Mouse (Mus musculus): Measurements from ENCODE around the gene Tmem25. TPM values are rescaled to one million over a fixed set of nuclear protein-coding genes. Genes with fewer than 3 reads are reported as not detected.

Gene Tmem25
- polyA plus RNA-seq (2015; fragmentation: Nextera tagmentation; extraction: Ambion mirVana), result 3.9 and 4.8 TPM in 2 replicates

DNA sequence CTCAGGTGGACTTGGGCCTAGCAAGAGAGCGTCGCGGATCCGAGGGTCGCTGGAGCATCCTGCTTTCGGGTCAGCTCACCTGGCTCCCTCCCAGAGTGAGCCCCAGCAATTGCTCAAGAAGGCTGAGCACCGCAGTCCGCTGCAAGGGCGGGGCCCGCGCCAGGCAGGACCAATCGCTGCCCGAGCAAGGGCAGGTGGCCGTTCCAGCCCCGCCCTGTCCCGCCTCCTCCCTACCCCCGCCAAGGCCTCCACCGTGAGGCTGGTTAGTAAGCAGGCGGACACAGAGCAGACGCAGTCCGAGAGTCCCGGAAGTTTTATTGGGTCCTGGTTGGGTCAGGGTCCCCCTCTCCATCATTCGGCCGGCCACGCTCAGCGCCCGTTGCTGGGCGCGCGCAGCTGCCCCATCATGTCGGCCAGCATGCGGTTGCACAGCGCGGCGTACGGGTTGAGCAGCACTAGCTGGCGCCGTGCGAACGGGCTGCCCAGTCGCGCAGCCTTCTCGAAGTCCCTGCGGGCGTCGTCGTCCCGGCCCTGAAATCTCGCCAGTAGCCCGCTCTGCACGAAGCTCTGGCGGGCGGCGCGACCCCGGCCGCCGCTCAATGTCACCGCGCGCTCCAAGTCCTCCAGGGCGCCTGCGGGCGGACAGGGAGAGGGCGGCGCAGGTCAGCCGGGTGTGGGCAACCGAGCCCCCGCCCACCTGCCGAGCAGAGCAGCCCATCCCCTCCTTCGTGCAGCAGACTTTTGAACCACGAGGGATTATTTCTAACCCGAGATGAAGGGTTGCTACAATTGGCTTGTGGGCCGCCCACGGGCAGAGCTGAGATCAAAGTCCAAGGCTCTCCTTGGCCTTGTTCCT lies at the start of gene Tmem25:
Gene Tmem25 (minus strand): TSS at position 206 of the 856 bp plus-strand sequence.
- no peaks in the 10 kb centered on the region for H3K9me3 ChIP-seq (replicated peaks)
- peak; percentile 97 for ATAC-seq
- H3K27ac ChIP-seq, result peak within 1 kb of the TSS; percentile 70
- H3K4me1 ChIP-seq, result peaks cover 17% of the 10 kb centered on the region
- peaks cover 24% of the 10 kb centered on the region for H3K27me3 ChIP-seq
- peak within 1 kb of the TSS; percentile 64 for H3K4me3 ChIP-seq
- WGBS, result under 1% methylated on average over 73 of the region's 75 CpGs
- no peaks in the 10 kb centered on the region for H3K36me3 ChIP-seq (ENCODE audit: poor library complexity, severe bottlenecking)
- H3K4me2 ChIP-seq, result peak within 1 kb of the TSS; percentile 98
- H3K9ac ChIP-seq, result peak within 1 kb of the TSS; percentile 76

DNA sequence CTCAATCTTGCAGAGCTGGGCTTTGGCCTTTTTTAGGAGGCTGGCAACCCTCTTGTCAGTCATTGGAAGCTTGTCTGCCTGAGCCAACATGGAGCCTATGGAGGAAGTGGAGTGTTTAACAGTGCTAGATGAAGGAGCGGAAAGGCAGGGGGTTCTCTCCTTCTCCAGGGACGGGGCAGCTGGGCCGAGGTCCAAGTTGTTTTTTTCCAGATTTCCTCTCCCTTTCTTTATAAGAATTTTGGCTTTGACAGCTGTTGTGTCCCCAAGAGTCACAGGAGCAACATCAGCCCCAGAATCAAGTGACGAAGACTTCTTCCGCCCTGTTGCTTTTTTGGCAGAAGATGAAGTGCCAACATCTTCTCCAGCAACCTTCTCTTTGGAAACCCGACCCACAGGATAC lies 48.3 kb upstream of the Tmem25 start:
- 87% methylated on average over 6 of the region's 6 CpGs for WGBS
- peaks cover 78% of the 10 kb centered on the region for H3K36me3 ChIP-seq (ENCODE audit: poor library complexity, severe bottlenecking)
- ATAC-seq, result no peak

DNA sequence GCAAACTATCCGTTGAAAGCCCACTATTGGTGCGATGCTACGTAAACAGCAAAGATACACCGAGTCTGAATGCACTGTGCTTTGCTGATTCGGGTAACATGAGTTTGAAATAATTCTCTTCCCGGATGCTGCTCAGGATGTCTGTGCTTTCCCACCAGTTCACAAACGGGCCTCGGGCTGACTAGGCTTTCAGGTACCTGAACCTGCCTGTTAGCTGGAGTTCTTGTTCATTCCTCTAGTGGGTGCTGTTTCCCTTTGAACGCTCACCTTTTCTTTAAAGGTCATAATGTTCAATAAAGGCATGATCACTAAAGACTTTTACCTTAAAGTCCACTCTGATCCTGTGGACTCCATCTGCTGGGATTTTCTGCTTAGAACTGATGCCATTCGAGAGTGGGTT lies 42.1 kb upstream of the Tmem25 start:
- Histone ChIP-seq H3K27ac (no peak overlapping the region), H3K27me3 (no peaks in the 10 kb centered on the region), H3K4me1 (no peaks in the 10 kb centered on the region), H3K36me3 (ENCODE audit: poor library complexity, severe bottlenecking) (peaks cover 91% of the 10 kb centered on the region), H3K4me2 (no peak overlapping the region), H3K4me3 (no peak overlapping the region), H3K9ac (no peak overlapping the region), H3K9me3 (replicated peaks) (no peaks in the 10 kb centered on the region)
- ATAC-seq, result no peak
- 90% methylated on average over 10 of the region's 10 CpGs for WGBS

More for the DNA sequence above, 48.3 kb upstream of the Tmem25 start:
- Histone ChIP-seq H3K27ac (no peak overlapping the region), H3K4me2 (no peak overlapping the region), H3K27me3 (no peaks in the 10 kb centered on the region), H3K9ac (no peak overlapping the region), H3K9me3 (replicated peaks) (no peaks in the 10 kb centered on the region), H3K4me1 (no peaks in the 10 kb centered on the region), H3K4me3 (no peak overlapping the region)

DNA sequence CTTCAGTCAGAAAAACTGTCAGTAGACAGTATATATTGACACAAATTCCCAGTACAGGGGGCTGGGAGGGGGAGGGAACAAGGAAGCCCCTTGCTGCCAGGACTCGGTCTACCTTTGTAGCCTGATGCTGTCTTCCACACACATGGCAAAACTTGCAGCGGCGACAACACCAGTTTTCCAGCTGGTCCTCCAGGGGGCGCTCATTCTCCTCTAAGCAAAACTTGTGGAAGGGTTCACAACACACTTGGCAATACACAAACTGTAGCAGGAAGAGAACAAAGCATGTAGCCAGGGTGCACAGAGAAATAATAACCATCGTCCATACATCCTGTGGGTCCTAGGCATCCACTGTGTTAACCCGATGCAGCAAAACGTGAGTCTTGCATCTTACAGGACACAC lies 37.3 kb upstream of the Tmem25 start:
- WGBS, result 50% methylated on average over 7 of the region's 7 CpGs
- no peaks in the 10 kb centered on the region for H3K27me3 ChIP-seq
- H3K4me1 ChIP-seq, result no peaks in the 10 kb centered on the region
- no peak for ATAC-seq
- no peak overlapping the region for H3K4me2 ChIP-seq
- no peak overlapping the region for H3K4me3 ChIP-seq
- H3K27ac ChIP-seq, result no peak overlapping the region
- H3K36me3 ChIP-seq (ENCODE audit: poor library complexity, severe bottlenecking), result peaks cover 93% of the 10 kb centered on the region
- no peak overlapping the region for H3K9ac ChIP-seq
- no peaks in the 10 kb centered on the region for H3K9me3 ChIP-seq (replicated peaks)

DNA sequence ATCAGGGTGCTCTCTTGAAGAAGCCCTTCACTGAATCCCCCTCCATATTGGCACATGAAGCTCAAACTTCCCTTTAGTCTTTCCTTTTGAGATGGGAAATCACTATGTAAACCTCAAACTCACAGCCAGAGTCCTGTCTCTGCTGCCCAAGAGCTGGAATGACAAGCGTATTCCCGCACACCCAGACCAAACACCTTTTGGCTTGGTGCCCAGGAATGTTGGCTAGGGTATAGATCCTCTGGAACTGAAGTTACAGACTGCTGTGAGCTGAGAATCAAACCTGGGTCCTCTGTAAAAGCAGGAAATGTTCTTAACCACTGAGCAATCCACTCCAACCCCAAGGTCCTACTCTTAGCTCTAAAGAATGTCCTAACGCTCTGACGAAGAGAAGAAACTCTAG lies 33.2 kb upstream of the Tmem25 start:
- H3K27me3 ChIP-seq, result no peaks in the 10 kb centered on the region
- WGBS, result 82% methylated on average over 4 of the region's 4 CpGs
- no peak overlapping the region for H3K4me2 ChIP-seq
- peaks cover 96% of the 10 kb centered on the region for H3K36me3 ChIP-seq (ENCODE audit: poor library complexity, severe bottlenecking)
- no peak overlapping the region for H3K4me3 ChIP-seq
- H3K9me3 ChIP-seq (replicated peaks), result no peaks in the 10 kb centered on the region
- no peak overlapping the region for H3K9ac ChIP-seq
- no peak overlapping the region for H3K27ac ChIP-seq
- ATAC-seq, result no peak
- no peaks in the 10 kb centered on the region for H3K4me1 ChIP-seq

DNA sequence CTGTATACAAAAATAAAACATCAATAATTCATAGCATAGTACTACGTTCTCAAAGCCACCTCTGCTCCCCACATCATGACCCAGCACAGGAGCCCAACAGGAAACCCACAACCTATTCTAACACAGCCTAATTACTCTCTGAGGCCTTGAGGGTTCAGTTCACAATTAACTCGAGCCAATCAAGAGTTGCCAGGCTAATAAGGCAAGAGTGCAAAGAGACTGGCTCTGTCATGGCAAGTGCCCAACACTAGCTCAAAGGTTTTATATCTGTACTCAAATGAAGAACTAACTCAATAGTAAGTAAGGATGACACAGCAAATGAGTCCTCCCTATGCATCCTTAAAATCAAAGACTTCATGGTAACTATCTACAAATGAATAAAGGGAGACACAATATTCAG lies 31.4 kb upstream of the Tmem25 start:
- H3K4me1 ChIP-seq, result no peaks in the 10 kb centered on the region
- H3K27ac ChIP-seq, result no peak overlapping the region
- peaks cover 99% of the 10 kb centered on the region for H3K36me3 ChIP-seq (ENCODE audit: poor library complexity, severe bottlenecking)
- H3K4me3 ChIP-seq, result no peak overlapping the region
- no peaks in the 10 kb centered on the region for H3K27me3 ChIP-seq
- H3K9ac ChIP-seq, result no peak overlapping the region
- H3K9me3 ChIP-seq (replicated peaks), result no peaks in the 10 kb centered on the region
- H3K4me2 ChIP-seq, result no peak overlapping the region
- ATAC-seq, result no peak
- 77% methylated on average over 2 of the region's 2 CpGs for WGBS

DNA sequence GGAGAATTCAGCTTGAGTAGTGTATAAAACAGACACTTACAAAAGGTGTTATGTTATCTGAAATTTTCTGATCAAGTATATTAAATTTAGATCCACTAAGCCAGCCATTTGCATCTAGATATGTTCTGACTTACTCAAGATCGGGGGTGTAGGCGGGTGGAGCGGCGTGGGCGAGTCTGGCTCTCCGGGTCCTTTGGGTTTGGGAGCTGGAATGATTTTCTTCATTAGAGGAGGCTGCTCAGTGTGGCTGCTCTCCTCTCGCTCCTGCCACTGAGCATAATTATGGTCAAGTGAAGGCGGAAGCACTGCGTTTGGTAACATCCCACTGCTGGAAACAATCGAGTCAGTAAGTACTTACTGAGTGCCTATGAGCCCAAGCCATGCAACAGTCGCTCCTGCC lies 29.8 kb upstream of the Tmem25 start:
- 97% methylated on average over 11 of the region's 11 CpGs for whole genome bisulfite sequencing
- no peak for ATAC-seq
- Histone ChIP-seq H3K27me3 (no peaks in the 10 kb centered on the region), H3K9ac (no peak overlapping the region), H3K9me3 (replicated peaks) (no peaks in the 10 kb centered on the region), H3K4me1 (no peaks in the 10 kb centered on the region), H3K36me3 (ENCODE audit: poor library complexity, severe bottlenecking) (peaks cover 99% of the 10 kb centered on the region), H3K4me3 (no peak overlapping the region), H3K27ac (no peak overlapping the region), H3K4me2 (no peak overlapping the region)

DNA sequence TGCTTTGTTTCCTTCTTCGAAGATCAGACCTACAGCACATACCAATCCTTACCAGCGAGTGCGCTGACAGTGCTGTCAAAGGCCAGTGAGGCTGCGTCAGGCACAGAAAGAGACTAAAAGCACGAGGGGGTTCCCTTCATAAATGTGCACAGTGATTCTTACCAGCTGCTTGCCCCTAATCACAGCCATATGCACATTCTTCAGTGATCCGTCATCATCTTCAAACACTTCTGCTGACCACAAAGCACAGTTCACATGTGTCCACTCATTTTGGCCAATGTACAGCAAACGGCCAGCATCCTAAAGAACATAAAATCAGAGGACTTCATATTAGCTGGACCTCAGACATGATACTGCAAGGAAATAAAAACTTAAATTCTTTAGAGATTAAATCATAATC lies 27.6 kb upstream of the Tmem25 start:
- no peak overlapping the region for H3K4me2 ChIP-seq
- no peaks in the 10 kb centered on the region for H3K4me1 ChIP-seq
- peaks cover 99% of the 10 kb centered on the region for H3K36me3 ChIP-seq (ENCODE audit: poor library complexity, severe bottlenecking)
- no peak overlapping the region for H3K4me3 ChIP-seq
- 90% methylated on average over 7 of the region's 7 CpGs for WGBS
- no peak overlapping the region for H3K9ac ChIP-seq
- no peak for ATAC-seq
- no peaks in the 10 kb centered on the region for H3K27me3 ChIP-seq
- no peak overlapping the region for H3K27ac ChIP-seq
- no peaks in the 10 kb centered on the region for H3K9me3 ChIP-seq (replicated peaks)

DNA sequence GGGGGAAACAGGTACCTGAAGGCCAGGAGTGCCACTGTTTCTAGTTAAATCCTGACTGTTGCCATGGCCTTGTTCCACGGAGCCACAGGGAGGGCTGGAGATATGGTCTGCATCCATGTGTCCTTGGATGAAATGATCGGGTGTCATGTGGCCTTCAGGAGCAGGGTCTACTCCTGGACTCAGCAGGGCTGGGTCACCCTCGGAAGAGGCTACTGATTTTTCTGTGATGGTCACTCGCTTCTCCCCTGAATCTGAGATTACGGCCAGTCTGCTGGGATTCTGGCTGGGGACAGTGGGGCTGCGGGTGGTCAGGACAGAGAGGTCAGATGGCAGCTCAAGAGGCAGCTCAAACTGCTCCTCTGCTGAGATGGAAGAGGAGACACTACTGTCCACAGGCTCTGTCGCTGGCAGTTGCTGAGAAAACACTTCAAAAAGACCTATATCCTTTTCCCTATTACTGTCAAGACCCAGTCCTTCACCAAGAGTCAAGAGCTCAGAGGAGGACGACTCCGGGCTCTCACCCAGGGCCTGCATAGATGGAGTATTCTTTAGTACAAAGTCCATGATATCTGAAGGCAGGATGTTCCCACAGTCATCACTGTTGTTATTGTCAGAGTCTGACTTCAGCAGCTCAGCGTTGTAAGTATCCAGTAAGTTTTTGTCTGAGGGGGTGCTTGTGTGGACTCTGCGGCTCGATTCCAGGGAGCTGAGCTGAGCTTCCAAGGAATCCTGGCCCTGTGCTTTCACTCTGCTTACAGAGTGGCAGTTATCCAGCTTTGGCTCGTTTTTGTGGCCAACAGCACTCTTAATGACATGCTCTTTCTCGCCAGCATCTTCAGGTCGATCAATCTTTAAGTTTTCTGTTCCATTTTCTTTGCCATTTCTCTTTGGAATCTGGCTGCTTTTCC lies 21.1 kb upstream of the Tmem25 start:
- 92% methylated on average over 15 of the region's 15 CpGs for WGBS
- Histone ChIP-seq H3K4me1 (no peaks in the 10 kb centered on the region), H3K9me3 (replicated peaks) (no peaks in the 10 kb centered on the region), H3K27me3 (no peaks in the 10 kb centered on the region), H3K9ac (no peak overlapping the region), H3K27ac (no peak overlapping the region), H3K4me2 (no peak overlapping the region), H3K4me3 (no peak overlapping the region), H3K36me3 (ENCODE audit: poor library complexity, severe bottlenecking) (peaks cover 100% of the 10 kb centered on the region)
- no peak for ATAC-seq

DNA sequence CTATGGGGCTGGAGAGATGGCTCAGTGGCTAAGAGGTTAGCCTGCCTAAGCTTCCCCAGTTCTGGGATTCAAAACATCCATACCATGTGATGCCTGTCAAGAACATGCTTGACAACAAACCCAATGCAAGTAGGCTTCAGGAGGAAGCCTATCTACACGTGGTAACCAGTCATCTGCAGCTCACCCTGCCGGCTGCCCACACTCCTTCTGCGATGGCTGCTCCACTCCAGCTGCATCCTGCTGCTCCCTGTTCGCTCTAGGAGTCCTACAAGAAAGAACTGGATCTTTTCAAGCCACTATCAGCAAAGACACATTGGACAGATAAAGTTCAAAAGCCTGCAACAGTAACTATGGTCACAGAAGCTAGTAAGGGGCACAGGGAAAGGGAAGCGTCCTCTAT lies 18.4 kb upstream of the Tmem25 start:
- Histone ChIP-seq H3K4me3 (no peak overlapping the region), H3K27ac (no peak overlapping the region), H3K4me2 (no peak overlapping the region), H3K36me3 (ENCODE audit: poor library complexity, severe bottlenecking) (peaks cover 100% of the 10 kb centered on the region), H3K4me1 (no peaks in the 10 kb centered on the region), H3K9me3 (replicated peaks) (no peaks in the 10 kb centered on the region), H3K9ac (no peak overlapping the region), H3K27me3 (no peaks in the 10 kb centered on the region)
- ATAC-seq, result no peak
- WGBS, result 87% methylated on average over 5 of the region's 5 CpGs

DNA sequence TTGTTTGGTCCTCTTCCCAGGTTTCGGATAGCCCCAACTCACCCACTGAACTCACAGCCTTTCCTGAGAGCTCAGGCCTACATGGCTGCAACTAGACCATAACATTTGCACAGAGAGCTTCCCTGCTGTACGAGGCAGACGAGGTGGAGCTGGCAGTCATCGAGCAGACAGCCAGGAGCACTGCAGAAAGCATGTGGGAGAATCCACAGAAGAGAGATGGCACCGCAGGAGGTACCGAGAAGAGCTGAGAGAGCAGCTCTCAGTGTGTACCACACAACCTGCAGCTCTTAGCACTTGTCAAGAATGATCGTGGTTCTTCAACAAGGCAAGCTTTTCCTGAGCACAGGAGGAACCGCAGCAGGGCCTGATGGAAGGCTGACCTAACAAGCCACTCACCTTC lies 15.1 kb upstream of the Tmem25 start:
- Histone ChIP-seq H3K4me2 (no peak overlapping the region), H3K9me3 (replicated peaks) (no peaks in the 10 kb centered on the region), H3K36me3 (ENCODE audit: poor library complexity, severe bottlenecking) (peaks cover 100% of the 10 kb centered on the region), H3K4me3 (no peak overlapping the region), H3K27ac (no peak overlapping the region), H3K4me1 (no peaks in the 10 kb centered on the region), H3K27me3 (no peaks in the 10 kb centered on the region), H3K9ac (no peak overlapping the region)
- ATAC-seq, result no peak
- WGBS, result 96% methylated on average over 8 of the region's 8 CpGs

DNA sequence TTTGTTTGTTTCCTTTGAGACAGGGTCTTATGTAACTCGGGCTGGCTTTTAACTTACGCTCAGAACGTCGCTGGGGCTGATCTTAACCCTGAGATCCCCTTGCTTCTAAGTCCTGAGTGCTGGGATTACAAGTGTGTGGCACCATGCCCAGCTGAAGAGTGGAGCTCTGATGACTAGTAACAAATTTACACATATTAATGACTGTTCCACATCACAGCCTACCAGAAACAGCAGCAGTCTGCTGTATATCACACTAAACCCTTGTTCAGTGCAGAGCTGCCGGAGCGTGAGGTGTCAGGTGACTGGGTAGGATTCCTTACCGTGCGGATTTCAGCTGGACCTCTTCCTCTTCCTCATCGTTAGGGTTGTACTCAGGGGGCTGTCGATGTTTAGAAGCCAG lies 11.2 kb upstream of the Tmem25 start:
- Histone ChIP-seq H3K27ac (no peak overlapping the region), H3K9me3 (replicated peaks) (no peaks in the 10 kb centered on the region), H3K36me3 (ENCODE audit: poor library complexity, severe bottlenecking) (peaks cover 99% of the 10 kb centered on the region), H3K4me3 (no peak overlapping the region), H3K4me2 (no peak overlapping the region), H3K27me3 (no peaks in the 10 kb centered on the region), H3K9ac (no peak overlapping the region), H3K4me1 (no peaks in the 10 kb centered on the region)
- 92% methylated on average over 10 of the region's 10 CpGs for WGBS
- no peak for ATAC-seq

Measured in forebrain, embryonic 13.5 days (tissue).